18 mouse cellular contexts compared by ENCODE assay signal in genomic region chr16:86823496-86823895, GRCm38 (mm10).
"Had no signal": no experiment of that assay in that cellular context is flagged by ENCODE, and none has a peak within 500 bp of the region (broad histone marks: within the 10 kb centered on the region; RNA-seq: fewer than 3 reads in every experiment).

No protein-coding gene starts in this region.

- H3K36me3 ChIP-seq: liver, embryonic 13.5 days; midbrain, embryonic 10.5 days; midbrain, embryonic 13.5 days; neural tube, embryonic 13.5 days had no signal

- DNase-seq: kidney, adult 9 months; kidney, postnatal 14 days; layer of hippocampus, adult 9-11 months; liver, embryonic 13.5 days; lung, adult 2 months; lung, postnatal 36 days; right cerebral cortex, adult 18-20 months; right cerebral cortex, postnatal 14 days; right cerebral cortex, postnatal 4 days; spleen, adult 18-20 months; thymus, adult 18-20 months; thymus, postnatal 36 days had no signal

- H3K4me1 ChIP-seq: liver, embryonic 13.5 days; megakaryocyte, embryonic 14.5 days; midbrain, embryonic 10.5 days; neural tube, embryonic 13.5 days had no signal

- H3K27ac ChIP-seq: layer of hippocampus, adult 2 months; liver, embryonic 13.5 days; midbrain, embryonic 10.5 days; midbrain, embryonic 13.5 days; neural tube, embryonic 13.5 days had no signal

- H3K27me3 ChIP-seq: liver, embryonic 13.5 days; megakaryocyte, embryonic 14.5 days; midbrain, embryonic 13.5 days; neural tube, embryonic 13.5 days had no signal

- H3K4me3 ChIP-seq: layer of hippocampus, adult 2 months; liver, embryonic 13.5 days; megakaryocyte, embryonic 14.5 days; midbrain, embryonic 10.5 days; midbrain, embryonic 13.5 days; myocyte; neural tube, embryonic 13.5 days had no signal
